ENCODE assay signal across 9 mouse cellular contexts in the genomic region with DNA sequence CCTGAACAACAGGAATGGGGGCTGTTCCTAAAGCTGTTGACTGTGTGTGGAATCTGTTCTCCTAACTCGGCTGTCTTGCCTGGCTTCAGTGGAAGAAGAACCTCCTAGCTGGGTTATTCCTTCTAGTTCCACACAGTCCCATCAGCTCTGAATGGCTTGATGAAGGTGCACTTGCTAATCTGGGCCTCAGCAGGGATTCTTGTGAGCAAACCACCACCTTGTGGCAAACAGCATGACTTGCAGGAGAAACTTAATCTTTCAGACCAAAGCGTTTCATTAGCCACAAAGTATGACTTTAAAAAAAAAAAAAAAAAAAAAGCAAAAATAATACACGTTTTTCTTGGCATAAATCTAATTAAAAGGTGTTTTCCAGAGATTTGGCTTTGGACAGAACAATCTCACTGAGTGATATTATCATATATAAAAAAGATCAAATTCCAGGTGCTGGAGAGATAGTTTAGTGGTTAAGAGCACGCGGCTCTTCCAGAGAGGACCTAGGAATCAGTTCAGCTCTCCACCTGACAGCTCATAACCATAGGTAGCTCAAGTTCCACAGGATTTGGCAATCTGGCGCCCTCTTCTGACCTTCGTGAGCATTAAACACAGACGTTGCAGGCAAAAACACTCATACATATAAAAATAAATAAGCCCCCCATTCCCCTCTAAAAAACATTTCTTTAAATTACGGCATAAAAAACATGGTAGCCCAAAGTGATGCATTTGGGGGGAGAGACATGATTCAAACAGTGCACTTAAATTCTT. TPM values are rescaled to one million over a fixed set of nuclear protein-coding genes. Genes with fewer than 3 reads are reported as not detected.
DNase-seq lines count a peak whose midpoint lies in the region; ATAC-seq and TF ChIP-seq lines count a peak whose summit lies in the region.
"Had no signal": no experiment of that assay in that cellular context is flagged by ENCODE, and none has a peak within 500 bp of the region (broad histone marks: within the 10 kb centered on the region; RNA-seq: fewer than 3 reads in every experiment).

No protein-coding gene starts in this region.

- no peak overlapping the region for H3K27ac ChIP-seq in heart, adult 2 months
- no peak overlapping the region for H3K27ac ChIP-seq in MEL (ENCODE audit: control insufficient read depth, low read depth, low read length)
- H3K27ac ChIP-seq in kidney, embryonic 16.5 days (ENCODE audit: low read length), result no peak overlapping the region

- TF ChIP-seq CTCF in heart, adult 2 months (IDR thresholded peaks at IDR 0.05), result peak; percentile 56
- peak; percentile 50 to 71 (median 70) for TF ChIP-seq CTCF in MEL (IDR thresholded peaks at IDR 0.05 in 2 of 3, conservative IDR thresholded peaks at IDR 0.05 in 1 of 3; ENCODE audit: control insufficient read depth in 1 of 3, insufficient read depth in 1 of 3, low read depth in 2 of 3, low read length in 3 of 3, poor library complexity in 1 of 3, severe bottlenecking in 1 of 3)

- no peaks in the 10 kb centered on the region for H3K79me2 ChIP-seq in heart, adult 2 months (replicated peaks; ENCODE audit: control insufficient read depth, insufficient read depth, low read length)
- no peaks in the 10 kb centered on the region for H3K79me2 ChIP-seq in MEL (ENCODE audit: control insufficient read depth, insufficient read depth, low read length, poor library complexity)

- intact Hi-C loops in heart, adult 2 months (cut with DNase I), result loop anchor here (2.0 to 10.0 kb wide), 3 partner anchors 73 to 387 kb away; no protein-coding TSS in a partner anchor
- intact Hi-C loops in heart, postnatal 36 days (cut with DNase I), result loop anchor here (2.0 to 5.0 kb wide), 3 partner anchors 73 to 388 kb away; partner anchors contain the start of gene Cep70

- H3K36me3 ChIP-seq in heart, adult 2 months (ENCODE audit: control insufficient read depth, insufficient read depth, low read length), result no peaks in the 10 kb centered on the region
- H3K36me3 ChIP-seq in MEL (ENCODE audit: control insufficient read depth in 1 of 2, insufficient read depth in 2 of 2, low read length in 2 of 2), result no peaks in the 10 kb centered on the region
- no peaks in the 10 kb centered on the region for H3K36me3 ChIP-seq in kidney, embryonic 16.5 days (ENCODE audit: insufficient read depth, low read length)

- peak; percentile 29; the same call in 1 of the 2 replicates for ATAC-seq in kidney, embryonic 16.5 days (ENCODE audit: low FRiP score, low TSS enrichment)
- no peak for ATAC-seq in monocyte, adult 5-6 weeks (replicated peaks; ENCODE audit: insufficient number of reproducible peaks, low FRiP score, low TSS enrichment, poor library complexity, severe bottlenecking)

- TF ChIP-seq POLR2A in heart, adult 2 months (IDR thresholded peaks at IDR 0.05; ENCODE audit: insufficient read depth, low read depth, low read length), result no peak
- no peak for TF ChIP-seq POLR2A in MEL (IDR thresholded peaks at IDR 0.05; ENCODE audit: control insufficient read depth in 1 of 2, insufficient read depth in 1 of 2, low read depth in 1 of 2, low read length in 2 of 2, poor library complexity in 1 of 2)

- TF ChIP-seq RAD21 in MEL (IDR thresholded peaks at IDR 0.05; ENCODE audit: low read depth, low read length), result peak; percentile 55

- no peak overlapping the region for H3K4me2 ChIP-seq in kidney, embryonic 16.5 days (replicated peaks; ENCODE audit: low read depth, low read length)

- no peak for DNase-seq in heart, adult 2 months
- no peak for DNase-seq in heart, postnatal 36 days
- peak; percentile 37 for DNase-seq in 3134 (ENCODE audit: extremely low read depth, insufficient read length, low spot score)
- DNase-seq in MEL (ENCODE audit: low read depth, low spot score), result peak; percentile 75
- DNase-seq in layer of hippocampus, adult 18-20 months (ENCODE audit: low spot score in 2 of 2), result no peak
- DNase-seq in urinary bladder, adult 2 months (ENCODE audit: low spot score), result no peak

- no peaks in the 10 kb centered on the region; the same call in 1 of the 2 replicates for H3K27me3 ChIP-seq in heart, adult 2 months (ENCODE audit: control insufficient read depth, insufficient read depth, low read length)
- H3K27me3 ChIP-seq in MEL (ENCODE audit: control insufficient read depth in 1 of 2, insufficient read depth in 2 of 2, low read length in 2 of 2), result peaks cover 0 to 1% of the 10 kb centered on the region in 2 experiments; a peak in 3 of 4 replicates
- H3K27me3 ChIP-seq in kidney, embryonic 16.5 days (ENCODE audit: insufficient read depth, low read length), result no peaks in the 10 kb centered on the region; the same call in 1 of the 2 replicates

- no peaks in the 10 kb centered on the region for H3K4me1 ChIP-seq in heart, adult 2 months (ENCODE audit: control insufficient read depth, insufficient read depth, low read length)
- H3K4me1 ChIP-seq in MEL (ENCODE audit: control insufficient read depth in 1 of 2, insufficient read depth in 2 of 2, low read length in 2 of 2), result no peaks in the 10 kb centered on the region; a peak in 1 of 4 replicates
- no peaks in the 10 kb centered on the region for H3K4me1 ChIP-seq in kidney, embryonic 16.5 days (ENCODE audit: insufficient read depth, low read length)

- no peak overlapping the region for H3K4me3 ChIP-seq in heart, adult 2 months
- H3K4me3 ChIP-seq in MEL (ENCODE audit: control insufficient read depth in 1 of 2, insufficient read depth in 1 of 2, low read depth in 2 of 2, low read length in 2 of 2), result no peak overlapping the region
- no peak overlapping the region for H3K4me3 ChIP-seq in kidney, embryonic 16.5 days (ENCODE audit: low read length)

- no peaks in the 10 kb centered on the region for H3K9me3 ChIP-seq in MEL (replicated peaks; ENCODE audit: insufficient read depth, low read length)
- H3K9me3 ChIP-seq in kidney, embryonic 16.5 days (ENCODE audit: low read length), result no peaks in the 10 kb centered on the region

- 35% methylated on average over 9 of the region's 9 CpGs for WGBS in heart, adult 2 months
- whole genome bisulfite sequencing in kidney, embryonic 16.5 days, result 43% methylated on average over 9 of the region's 9 CpGs

- TF ChIP-seq EP300 in heart, adult 2 months (IDR thresholded peaks at IDR 0.05; ENCODE audit: insufficient read depth, low read depth, low read length), result no peak
- TF ChIP-seq EP300 in MEL (IDR thresholded peaks at IDR 0.05; ENCODE audit: low read depth in 1 of 2, low read length in 2 of 2), result no peak

- no peak overlapping the region for H3K9ac ChIP-seq in heart, adult 2 months (ENCODE audit: low read depth, low read length)
- H3K9ac ChIP-seq in MEL (ENCODE audit: control insufficient read depth, low read depth, low read length, poor library complexity, severe bottlenecking), result no peak overlapping the region
- no peak overlapping the region for H3K9ac ChIP-seq in kidney, embryonic 16.5 days (replicated peaks; ENCODE audit: low read length)

TF ChIP-seq in MEL, 35 proteins besides CTCF, POLR2A, EP300 and RAD21:
- TF ChIP-seq UBTF (IDR thresholded peaks at IDR 0.05; ENCODE audit: borderline replicate concordance, insufficient read depth, low read depth, low read length) (no peak), ZNF384 (IDR thresholded peaks at IDR 0.05; ENCODE audit: low read depth, low read length) (peak; percentile 36; the same call in 1 of the 2 replicates), E2F4 (IDR thresholded peaks at IDR 0.05; ENCODE audit: borderline replicate concordance, low read depth, low read length) (no peak), SMC3 (IDR thresholded peaks at IDR 0.05; ENCODE audit: low read depth, low read length) (peak; percentile 63), ZC3H11A (IDR thresholded peaks at IDR 0.05; ENCODE audit: low read depth, low read length) (peak; percentile 41; the same call in 1 of the 2 replicates), GATA1 (IDR thresholded peaks at IDR 0.05; ENCODE audit: low read depth, low read length) (0 out of 2 replicates have a peak, but pooled peaks have one; percentile 4)
TF ChIP-seq in MEL: peak in this region for 4.

RNA-seq across cellular contexts. Expression of gene Nme9, which starts 1.2 kb away (rescaled TPM):
- not detected for total RNA-seq in heart, adult 2 months (2021)
- polyA plus RNA-seq in heart, adult 2 months (2012; rRNA removed), result 1.7 TPM in 1 of 2 replicates, not detected in the other
- not detected for total RNA-seq in heart, postnatal 36 days (2021)
- 0.52 and 0.92 TPM in 2 replicates for total RNA-seq in MEL (2012; rRNA removed)
- under 1 TPM in 1 of 2 experiments, not detected in 1; 0.40 TPM for polyA plus RNA-seq in MEL (2012; ENCODE audit: insufficient read depth in 1 of 2, insufficient read length in 2 of 2, low read depth in 1 of 2, low replicate concordance in 2 of 2, missing spikeins in 1 of 2)
- polyA plus RNA-seq in kidney, embryonic 16.5 days (2015; fragmentation: Nextera tagmentation; extraction: Ambion mirVana), result 0.23 TPM in 1 of 2 replicates, not detected in the other
- 1 to 10 TPM in 1 of 2 experiments, under 1 TPM in 1; 0.46 to 1.1 TPM for total RNA-seq in layer of hippocampus, adult 18-20 months (2021)
- total RNA-seq in monocyte, adult 5-6 weeks (2017), result not detected in 3 replicates
- polyA plus RNA-seq in urinary bladder, adult 2 months (2012; rRNA removed), result 0.10 and 0.12 TPM in 2 replicates
- total RNA-seq: neutrophil, adult 5-6 weeks had no signal

RNA-seq across cellular contexts. Expression of gene Mras, which starts 12.9 kb away (rescaled TPM):
- 1 to 10 TPM; 5.1 to 6.6 TPM for total RNA-seq in heart, adult 2 months (2021)
- polyA plus RNA-seq in heart, adult 2 months (2012; rRNA removed), result 4.7 and 6.4 TPM in 2 replicates
- total RNA-seq in heart, postnatal 36 days (2021), result 1 to 10 TPM; 5.2 to 6.5 TPM
- not detected in 2 replicates for total RNA-seq in MEL (2012; rRNA removed)
- under 1 TPM in 1 of 2 experiments, not detected in 1; 0.17 TPM for polyA plus RNA-seq in MEL (2012; ENCODE audit: insufficient read depth in 1 of 2, insufficient read length in 2 of 2, low read depth in 1 of 2, low replicate concordance in 2 of 2, missing spikeins in 1 of 2)
- 10.7 and 15.7 TPM in 2 replicates for polyA plus RNA-seq in kidney, embryonic 16.5 days (2015; fragmentation: Nextera tagmentation; extraction: Ambion mirVana)
- total RNA-seq in layer of hippocampus, adult 18-20 months (2021), result 100 to 1,000 TPM; 133 to 150 TPM
- 1.3 TPM in 1 of 3 replicates, not detected in the others for total RNA-seq in monocyte, adult 5-6 weeks (2017)
- polyA plus RNA-seq in urinary bladder, adult 2 months (2012; rRNA removed), result 31.1 and 32.7 TPM in 2 replicates

Comparison
In these comparisons a context has a peak if more than half of its experiments do, and no peak if none do; other contexts are left out.
1. DNase-seq: peak in 3134 (single experiment) and MEL (single experiment); none in heart, adult 2 months (0 of 2), heart, postnatal 36 days (0 of 2), layer of hippocampus, adult 18-20 months (0 of 2) and urinary bladder, adult 2 months (single experiment).
2. RNA of gene Mras, which starts 12.9 kb away (total RNA-seq): 133 to 150 TPM in layer of hippocampus, adult 18-20 months; 5.1 to 6.6 TPM in heart, adult 2 months, 5.2 to 6.5 TPM in heart, postnatal 36 days, not detected in MEL and 1.3 TPM in monocyte, adult 5-6 weeks; every median in the first group is over 10 times any median in the second.